Mouse (Mus musculus) MEL (cell line): ENCODE results near the gene Prss46. TPM values are rescaled to one million over a fixed set of nuclear protein-coding genes. Genes with fewer than 3 reads are reported as not detected.

Experiments
- DNase-seq: peaks from one replicate; pipeline ENCODE4 v3.0.0; 2011; ENCODE audit warnings: low read depth, low spot score
- H3K27ac ChIP-seq: 2 replicates; pipeline ENCODE4 v1.5.1; 2012; ENCODE audit warnings: low read depth, mild to moderate bottlenecking, control low read depth, low read length, moderate library complexity; ENCODE audit not compliant: control insufficient read depth
- H3K27me3 ChIP-seq, 2 experiments: fragments of 150-350 bp in 1 of 2; sonication (generic) in 1 of 2; 2 replicates each; pipeline ENCODE4 v1.6.1; 2012; ENCODE audit warnings: low read length in 2 of 2, mild to moderate bottlenecking in 2 of 2, improper control_type of control experiment in 1 of 2, moderate library complexity in 1 of 2; ENCODE audit not compliant: insufficient read depth in 2 of 2, control insufficient read depth in 1 of 2
- H3K36me3 ChIP-seq, 2 experiments: 2 replicates each; pipeline ENCODE4 v1.6.1; 2012 to 2014; ENCODE audit warnings: low read length in 2 of 2, improper control_type of control experiment in 1 of 2, inconsistent platforms in 1 of 2, mild to moderate bottlenecking in 1 of 2; ENCODE audit not compliant: insufficient read depth in 2 of 2, control insufficient read depth in 1 of 2
- H3K4me1 ChIP-seq, 2 experiments: fragments of 150-350 bp in 1 of 2; sonication (generic) in 1 of 2; 2 replicates each; pipeline ENCODE4 v1.6.1; 2012; ENCODE audit warnings: low read length in 2 of 2, improper control_type of control experiment in 1 of 2, mild to moderate bottlenecking in 1 of 2; ENCODE audit not compliant: insufficient read depth in 2 of 2, control insufficient read depth in 1 of 2
- H3K4me3 ChIP-seq, 2 experiments: fragments of 150-350 bp in 1 of 2; sonication (generic) in 1 of 2; 2 replicates each; pipeline ENCODE4 v1.5.1; 2012; ENCODE audit warnings: low read depth in 2 of 2, low read length in 2 of 2, mild to moderate bottlenecking in 2 of 2, moderate library complexity in 2 of 2, control low read depth in 1 of 2, improper control_type of control experiment in 1 of 2; ENCODE audit not compliant: control insufficient read depth in 1 of 2, insufficient read depth in 1 of 2
- H3K79me2 ChIP-seq: 2 replicates; pipeline ENCODE4 v1.6.1; 2012; ENCODE audit warnings: mild to moderate bottlenecking, low read length, moderate library complexity; ENCODE audit not compliant: control insufficient read depth, poor library complexity, insufficient read depth
- H3K9ac ChIP-seq: 2 replicates; pipeline ENCODE4 v1.6.1; 2012; ENCODE audit warnings: low read depth, mild to moderate bottlenecking, control low read depth, low read length, moderate library complexity; ENCODE audit not compliant: control insufficient read depth, poor library complexity, severe bottlenecking
- H3K9me3 ChIP-seq: fragments of 150-350 bp; sonication (generic); replicated peaks from 2 replicates; pipeline ENCODE4 v1.6.1; 2012; ENCODE audit warnings: mild to moderate bottlenecking, low read length, improper control_type of control experiment, moderate library complexity; ENCODE audit not compliant: insufficient read depth
- CHD2 ChIP-seq: IDR thresholded peaks from 2 replicates; pipeline ENCODE4 v1.6.1; 2011; ENCODE audit warnings: low read length, improper control_type of control experiment
- ETS1 ChIP-seq: IDR thresholded peaks from 2 replicates; pipeline ENCODE4 v1.6.1; 2012; ENCODE audit warnings: low read depth, mild to moderate bottlenecking, inconsistent platforms, low read length, improper control_type of control experiment, moderate library complexity
- HCFC1 ChIP-seq: IDR thresholded peaks from 2 replicates; pipeline ENCODE4 v1.6.1; 2012; ENCODE audit warnings: low read depth, mild to moderate bottlenecking, inconsistent platforms, low read length, improper control_type of control experiment, moderate library complexity
- KAT2A ChIP-seq: conservative IDR thresholded peaks from 2 replicates; pipeline ENCODE4 v1.6.1; 2012; ENCODE audit warnings: low read depth, low read length, improper control_type of control experiment, inconsistent platforms
- RAD21 ChIP-seq: IDR thresholded peaks from 2 replicates; pipeline ENCODE4 v1.6.1; 2011; ENCODE audit warnings: mild to moderate bottlenecking, low read depth, low read length, improper control_type of control experiment
- TAL1 ChIP-seq: IDR thresholded peaks from 2 replicates; pipeline ENCODE4 v1.6.1; 2012; ENCODE audit warnings: mild to moderate bottlenecking, inconsistent platforms, low read length, moderate library complexity, mixed read lengths
- TCF12 ChIP-seq: IDR thresholded peaks from 2 replicates; pipeline ENCODE4 v1.6.1; 2014; ENCODE audit warnings: low read depth, mild to moderate bottlenecking, inconsistent platforms, low read length, improper control_type of control experiment, moderate library complexity
- UBTF ChIP-seq: IDR thresholded peaks from 2 replicates; pipeline ENCODE4 v1.6.1; 2012; ENCODE audit warnings: low read depth, mild to moderate bottlenecking, inconsistent platforms, low read length, improper control_type of control experiment, moderate library complexity, borderline replicate concordance; ENCODE audit not compliant: insufficient read depth
- ZMIZ1 ChIP-seq: IDR thresholded peaks from 2 replicates; pipeline ENCODE4 v1.6.1; 2012; ENCODE audit warnings: low read depth, mild to moderate bottlenecking, inconsistent platforms, low read length, improper control_type of control experiment, moderate library complexity
- ZNF384 ChIP-seq: IDR thresholded peaks from 2 replicates; pipeline ENCODE4 v1.6.1; 2012; ENCODE audit warnings: low read depth, mild to moderate bottlenecking, inconsistent platforms, low read length, improper control_type of control experiment
- polyA plus RNA-seq, 2 experiments: library from polyadenylated mRNA; stranded (reverse) in 1 of 2; unstranded in 1 of 2; fragments of >175 nt in 1 of 2; fragments of >200 nt in 1 of 2; gene quantifications; 2 replicates each; pipeline versions ENCODE4 v1.2.1 to v1.2.4; 2012; ENCODE audit warnings: low replicate concordance in 2 of 2, low read depth in 1 of 2; ENCODE audit not compliant: insufficient read length in 2 of 2, insufficient read depth in 1 of 2, missing spikeins in 1 of 2
- total RNA-seq: library from RNA; depleted of rRNA; stranded (reverse); fragments of 300-350 nt; gene quantifications from 2 replicates; pipeline ENCODE4 v1.2.3, GENCODE M21; 2012; rRNA removed

Prss46 gene
- total and polyA plus RNA-seq, 3 experiments, result not detected

GRCm38 (mm10) chr9:110902271-110902670 lies 58.0 kb downstream of the Prss46 start:
- no peak overlapping the region for H3K4me3 ChIP-seq
- H3K79me2 ChIP-seq, result no peaks in the 10 kb centered on the region
- no peak for TF ChIP-seq ETS1
- TF ChIP-seq ZMIZ1, result no peak
- no peak for TF ChIP-seq HCFC1
- no peak for TF ChIP-seq KAT2A
- TF ChIP-seq RAD21, result no peak
- no peak for TF ChIP-seq TAL1
- TF ChIP-seq ZNF384, result no peak
- no peak for TF ChIP-seq UBTF
- TF ChIP-seq CHD2, result no peak
- TF ChIP-seq TCF12, result no peak
- no peaks in the 10 kb centered on the region for H3K9me3 ChIP-seq
- DNase-seq, result no peak
- no peaks in the 10 kb centered on the region for H3K4me1 ChIP-seq
- no peaks in the 10 kb centered on the region for H3K36me3 ChIP-seq
- no peaks in the 10 kb centered on the region for H3K27me3 ChIP-seq
- H3K27ac ChIP-seq, result no peak overlapping the region
- H3K9ac ChIP-seq, result no peak overlapping the region

Other genes starting within 250 kb of the Prss46 start
- 0.33 and 0.58 TPM in 2 replicates for gene Nradd, start 220.1 kb upstream of the Prss46 start, total RNA-seq
- gene Nradd, start 220.1 kb upstream of the Prss46 start, polyA plus RNA-seq, result 1 to 10 TPM in 1 of 2 experiments, not detected in 1; 1.1 TPM
- 7.0 and 9.3 TPM in 2 replicates for gene Nbeal2, start 190.3 kb upstream of the Prss46 start, total RNA-seq
- 10 to 100 TPM in 1 of 2 experiments, not detected in 1; 17.2 TPM for gene Nbeal2, start 190.3 kb upstream of the Prss46 start, polyA plus RNA-seq
- gene Ccdc12, start 188.0 kb upstream of the Prss46 start, total RNA-seq, result 122 and 129 TPM in 2 replicates
- gene Ccdc12, start 188.0 kb upstream of the Prss46 start, polyA plus RNA-seq, result 100 to 1,000 TPM in 1 of 2 experiments, not detected in 1; 112 TPM
- not detected in 2 replicates for gene Myl3, start 102.6 kb upstream of the Prss46 start, total RNA-seq
- gene Myl3, start 102.6 kb upstream of the Prss46 start, polyA plus RNA-seq, result not detected
- gene Pth1r, start 97.4 kb upstream of the Prss46 start, total RNA-seq, result 0.15 and 0.33 TPM in 2 replicates
- gene Pth1r, start 97.4 kb upstream of the Prss46 start, polyA plus RNA-seq, result under 1 TPM in 1 of 2 experiments, not detected in 1; 0.77 TPM
- not detected in 2 replicates for gene Prss42, start 46.3 kb upstream of the Prss46 start, total RNA-seq
- gene Prss42, start 46.3 kb upstream of the Prss46 start, polyA plus RNA-seq, result not detected
- not detected in 2 replicates for gene Prss44, start 30.5 kb upstream of the Prss46 start, total RNA-seq
- gene Prss44, start 30.5 kb upstream of the Prss46 start, polyA plus RNA-seq, result not detected
- not detected in 2 replicates for gene Prss43, start 17.8 kb upstream of the Prss46 start, total RNA-seq
- not detected for gene Prss43, start 17.8 kb upstream of the Prss46 start, polyA plus RNA-seq
- gene Prss45, start 9.9 kb upstream of the Prss46 start, total RNA-seq, result not detected in 2 replicates
- not detected for gene Prss45, start 9.9 kb upstream of the Prss46 start, polyA plus RNA-seq
- not detected in 2 replicates for gene Prss50, start 13.5 kb downstream of the Prss46 start, total RNA-seq
- not detected for gene Prss50, start 13.5 kb downstream of the Prss46 start, polyA plus RNA-seq
- not detected in 2 replicates for gene Als2cl, start 35.4 kb downstream of the Prss46 start, total RNA-seq
- gene Als2cl, start 35.4 kb downstream of the Prss46 start, polyA plus RNA-seq, result under 1 TPM in 1 of 2 experiments, not detected in 1; 0.21 TPM
- gene Tmie, start 35.6 kb downstream of the Prss46 start, total RNA-seq, result not detected in 2 replicates
- not detected for gene Tmie, start 35.6 kb downstream of the Prss46 start, polyA plus RNA-seq
- gene Fam240a, start 72.4 kb downstream of the Prss46 start, total RNA-seq, result not detected in 2 replicates
- not detected for gene Fam240a, start 72.4 kb downstream of the Prss46 start, polyA plus RNA-seq
- not detected in 2 replicates for gene Tdgf1, start 101.7 kb downstream of the Prss46 start, total RNA-seq
- not detected for gene Tdgf1, start 101.7 kb downstream of the Prss46 start, polyA plus RNA-seq
- not detected in 2 replicates for gene Lrrc2, start 107.0 kb downstream of the Prss46 start, total RNA-seq
- under 1 TPM in 1 of 2 experiments, not detected in 1; 0.07 TPM for gene Lrrc2, start 107.0 kb downstream of the Prss46 start, polyA plus RNA-seq
- gene Rtp3, start 146.1 kb downstream of the Prss46 start, total RNA-seq, result not detected in 2 replicates
- gene Rtp3, start 146.1 kb downstream of the Prss46 start, polyA plus RNA-seq, result not detected
- not detected in 2 replicates for gene Ltf, start 174.8 kb downstream of the Prss46 start, total RNA-seq
- gene Ltf, start 174.8 kb downstream of the Prss46 start, polyA plus RNA-seq, result under 1 TPM in 1 of 2 experiments, not detected in 1; 0.11 TPM
- 0.19 and 0.23 TPM in 2 replicates for gene Ccrl2, start 213.0 kb downstream of the Prss46 start, total RNA-seq
- gene Ccrl2, start 213.0 kb downstream of the Prss46 start, polyA plus RNA-seq, result under 1 TPM in 1 of 2 experiments, not detected in 1; 0.75 TPM